Mouse (Mus musculus): Measurements from ENCODE around the gene N6amt1. TPM values are rescaled to one million over a fixed set of nuclear protein-coding genes. Genes with fewer than 3 reads are reported as not detected.

Gene N6amt1
- 27.1 and 30.2 TPM in 2 replicates for polyA plus RNA-seq (2015; fragmentation: Nextera tagmentation; extraction: Ambion mirVana)

DNA sequence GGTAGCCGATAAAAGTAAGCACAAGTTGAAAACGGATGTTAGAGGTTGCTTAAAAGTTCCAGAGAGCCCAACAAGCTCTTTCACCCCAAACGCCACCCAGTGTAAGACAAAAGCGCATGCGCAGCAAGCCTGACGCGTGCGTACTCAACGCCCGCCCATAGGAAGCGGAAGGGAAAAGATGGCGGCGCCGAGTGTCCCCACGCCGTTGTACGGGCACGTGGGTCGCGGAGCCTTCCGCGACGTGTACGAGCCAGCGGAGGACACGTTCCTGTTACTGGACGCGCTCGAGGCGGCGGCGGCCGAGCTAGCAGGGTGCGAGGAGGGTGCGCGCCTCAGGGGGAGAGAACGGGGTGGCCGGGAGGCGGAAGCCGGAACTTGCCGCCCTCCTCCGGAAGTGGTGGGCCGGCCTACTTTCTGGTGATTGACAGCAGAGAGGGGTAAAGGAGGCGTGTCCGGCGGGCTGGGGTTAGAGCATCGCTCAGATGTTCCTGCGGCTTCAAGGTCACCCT, at the start of gene N6amt1:
N6amt1 (plus strand) TSS at position 111 of the 509 bp plus-strand sequence.
- Histone ChIP-seq H3K4me1 (0 out of 2 replicates have a peak, but pooled peaks cover 5% of the 10 kb centered on the region), H3K36me3 (peaks cover 20% of the 10 kb centered on the region), H3K4me3 (peak within 1 kb of the TSS; percentile 81), H3K27ac (peak within 1 kb of the TSS; percentile 94), H3K4me2 (peak within 1 kb of the TSS; percentile 60), H3K9ac (peak within 1 kb of the TSS; percentile 85), H3K27me3 (no peaks in the 10 kb centered on the region), H3K9me3 (no peaks in the 10 kb centered on the region)
- ATAC-seq (ENCODE audit: insufficient number of reproducible peaks, insufficient read depth, low FRiP score, low TSS enrichment, low read depth): peak; percentile 98
- under 1% methylated on average over 48 of the region's 48 CpGs for WGBS

DNA sequence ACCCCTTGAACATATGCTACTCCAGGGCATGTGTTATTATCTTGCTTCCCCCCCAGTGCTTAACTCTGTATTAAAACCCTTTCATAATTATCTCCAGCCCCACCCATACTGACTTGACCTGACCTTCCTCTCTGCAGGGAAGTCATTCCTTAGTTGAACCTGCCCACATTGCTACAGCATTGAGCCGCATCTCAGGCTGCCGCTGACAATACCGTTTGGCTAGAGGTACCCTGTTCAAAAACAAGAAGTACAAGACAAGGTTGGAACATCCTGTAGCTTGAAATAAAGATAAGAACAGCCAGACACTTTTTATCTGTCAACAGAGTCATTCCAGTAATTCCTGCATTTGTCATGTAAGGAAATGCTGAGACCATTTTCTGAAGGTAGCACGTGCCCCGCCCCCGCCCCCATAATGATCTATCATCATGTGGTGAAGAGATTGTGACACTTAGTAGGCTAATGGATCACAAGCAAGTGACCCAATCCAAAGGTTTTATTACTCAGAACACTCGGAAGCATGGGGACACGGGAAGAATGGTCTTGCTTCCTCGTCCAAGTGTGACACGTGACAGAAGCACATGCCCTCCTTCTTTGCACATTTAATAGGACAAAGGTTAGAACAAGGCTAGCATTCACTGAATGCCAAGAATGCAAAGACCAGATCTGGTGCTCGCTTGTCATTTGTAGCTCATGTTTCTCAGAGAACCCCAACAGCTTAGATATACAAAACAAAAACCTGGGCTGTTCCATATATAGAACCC, 48.6 kb upstream of the N6amt1 start:
- Histone ChIP-seq H3K27ac (no peak overlapping the region), H3K9me3 (no peaks in the 10 kb centered on the region), H3K9ac (no peak overlapping the region), H3K4me2 (no peak overlapping the region), H3K27me3 (no peaks in the 10 kb centered on the region), H3K4me3 (no peak overlapping the region), H3K4me1 (peaks cover 7% of the 10 kb centered on the region; the same call in 1 of the 2 replicates), H3K36me3 (no peaks in the 10 kb centered on the region)
- WGBS: 86% methylated on average over 11 of the region's 11 CpGs
- no peak for ATAC-seq (ENCODE audit: insufficient number of reproducible peaks, insufficient read depth, low FRiP score, low TSS enrichment, low read depth)

DNA sequence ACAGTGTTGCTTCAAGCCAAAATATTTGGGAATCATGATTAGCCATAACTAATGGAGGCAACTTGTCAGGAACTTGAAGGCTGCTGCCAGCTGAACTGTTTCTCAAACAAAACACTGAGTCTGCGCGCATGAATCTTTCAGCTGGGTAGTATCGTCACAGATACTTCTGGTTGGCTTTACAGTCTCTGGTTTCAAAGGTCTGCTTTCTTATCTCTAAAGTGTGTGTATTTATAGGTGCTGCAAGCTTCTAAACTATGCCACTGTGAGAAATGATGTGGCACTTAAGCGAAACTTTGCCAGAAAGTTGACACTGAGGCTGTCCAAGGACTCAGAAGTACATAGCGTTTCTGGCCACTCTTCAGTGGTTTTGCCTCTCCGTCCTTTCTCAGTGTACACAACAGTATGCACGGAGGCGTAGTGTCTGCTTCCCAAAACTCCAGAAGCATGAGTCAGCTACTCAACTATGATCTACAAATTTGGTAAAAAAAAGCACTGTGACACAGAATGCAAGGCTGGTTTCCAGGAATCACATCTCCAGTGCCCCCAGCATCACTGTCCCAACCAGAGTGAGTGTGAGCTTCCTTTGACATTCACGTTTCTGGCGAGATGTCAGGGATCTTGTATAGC, 46.8 kb upstream of the N6amt1 start:
- no peaks in the 10 kb centered on the region for H3K27me3 ChIP-seq
- WGBS: 58% methylated on average over 10 of the region's 10 CpGs

DNA sequence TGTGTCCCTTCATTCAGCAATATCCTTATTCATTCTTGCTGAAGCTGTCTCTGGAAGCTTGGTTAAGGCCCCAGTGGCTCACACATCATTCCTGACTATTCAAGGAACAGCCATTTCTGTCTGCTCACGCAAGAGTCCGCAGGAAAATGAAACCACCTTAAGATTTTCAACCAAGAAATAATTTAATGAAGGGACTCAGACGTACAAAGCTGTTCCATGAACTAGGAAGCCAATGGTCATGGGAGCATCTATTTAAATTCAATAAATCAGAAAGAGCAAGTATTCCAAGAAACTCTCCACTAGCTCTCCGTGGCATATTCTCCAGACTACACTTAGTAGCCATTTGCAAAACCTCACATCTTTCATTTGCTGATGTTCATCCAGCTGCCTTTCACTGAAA, 43.3 kb upstream of the N6amt1 start:
- peaks cover 7% of the 10 kb centered on the region; the same call in 1 of the 2 replicates for H3K4me1 ChIP-seq
- H3K9ac ChIP-seq: no peak overlapping the region
- H3K27me3 ChIP-seq: no peaks in the 10 kb centered on the region
- no peak for ATAC-seq (ENCODE audit: insufficient number of reproducible peaks, insufficient read depth, low FRiP score, low TSS enrichment, low read depth)
- H3K36me3 ChIP-seq: no peaks in the 10 kb centered on the region
- no peaks in the 10 kb centered on the region for H3K9me3 ChIP-seq
- H3K4me3 ChIP-seq: no peak overlapping the region
- no peak overlapping the region for H3K27ac ChIP-seq
- no peak overlapping the region for H3K4me2 ChIP-seq
- WGBS: 90% methylated on average over 4 of the region's 4 CpGs

More for the DNA sequence above, 46.8 kb upstream of the N6amt1 start:
- no peak for ATAC-seq (ENCODE audit: insufficient number of reproducible peaks, insufficient read depth, low FRiP score, low TSS enrichment, low read depth)
- H3K9ac ChIP-seq: no peak overlapping the region
- no peak overlapping the region for H3K4me3 ChIP-seq
- H3K36me3 ChIP-seq: no peaks in the 10 kb centered on the region
- H3K4me2 ChIP-seq: no peak overlapping the region
- no peak overlapping the region for H3K27ac ChIP-seq
- no peaks in the 10 kb centered on the region for H3K9me3 ChIP-seq
- peaks cover 7% of the 10 kb centered on the region; the same call in 1 of the 2 replicates for H3K4me1 ChIP-seq

DNA sequence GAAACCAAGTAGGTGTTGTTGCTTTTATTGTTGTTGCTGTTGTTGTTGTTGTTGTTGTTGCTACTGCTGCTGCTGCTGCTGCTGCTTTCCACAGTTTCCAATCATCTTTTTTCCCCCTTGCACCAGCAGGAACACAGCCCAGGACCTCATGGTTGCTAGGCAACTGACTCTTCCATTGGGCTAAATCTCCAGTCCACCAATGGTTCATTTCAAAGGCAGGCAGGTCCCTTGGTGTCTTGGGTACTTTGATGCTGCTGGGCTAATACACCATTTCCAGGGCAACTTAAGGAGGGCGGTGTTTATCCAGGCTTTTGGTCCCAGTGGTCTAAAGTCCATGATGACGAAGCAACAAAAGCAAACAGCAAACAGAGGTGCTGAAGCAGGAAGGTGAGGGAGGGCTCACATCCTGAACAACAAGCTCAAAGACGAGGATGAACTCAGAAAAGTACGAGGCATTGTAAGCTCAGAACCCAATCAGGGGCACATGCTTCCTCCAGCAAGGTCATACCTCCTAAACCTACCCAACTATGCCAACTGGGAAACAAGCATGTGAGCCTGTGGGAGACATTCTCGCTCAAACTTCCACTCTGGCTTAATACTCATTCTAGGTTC, 35.7 kb upstream of the N6amt1 start:
- H3K27ac ChIP-seq: no peak overlapping the region
- H3K4me3 ChIP-seq: no peak overlapping the region
- H3K4me2 ChIP-seq: no peak overlapping the region
- no peak for ATAC-seq (ENCODE audit: insufficient number of reproducible peaks, insufficient read depth, low FRiP score, low TSS enrichment, low read depth)
- no peaks in the 10 kb centered on the region for H3K9me3 ChIP-seq
- no peak overlapping the region for H3K9ac ChIP-seq
- H3K27me3 ChIP-seq: no peaks in the 10 kb centered on the region
- WGBS: 76% methylated on average over 5 of the region's 5 CpGs
- peaks cover 18% of the 10 kb centered on the region for H3K4me1 ChIP-seq
- no peaks in the 10 kb centered on the region for H3K36me3 ChIP-seq

- ATAC-seq (ENCODE audit: insufficient number of reproducible peaks, insufficient read depth, low FRiP score, low TSS enrichment, low read depth): no peak
- no peaks in the 10 kb centered on the region for H3K27me3 ChIP-seq
- H3K36me3 ChIP-seq: no peaks in the 10 kb centered on the region
- no peaks in the 10 kb centered on the region for H3K9me3 ChIP-seq
- no peak overlapping the region for H3K4me3 ChIP-seq
- peaks cover 18% of the 10 kb centered on the region for H3K4me1 ChIP-seq
- no peak overlapping the region for H3K9ac ChIP-seq
- WGBS: 32% methylated on average over 5 of the region's 5 CpGs
- no peak overlapping the region for H3K4me2 ChIP-seq
- no peak overlapping the region for H3K27ac ChIP-seq
These were observed 35.0 kb upstream of the N6amt1 start for GRCm38 (mm10) chr16:87318998-87319397.

- Histone ChIP-seq H3K4me3 (no peak overlapping the region), H3K36me3 (no peaks in the 10 kb centered on the region), H3K9ac (no peak overlapping the region), H3K4me2 (no peak overlapping the region), H3K27ac (peak overlapping the region; percentile 18; the same call in 1 of the 2 replicates), H3K9me3 (no peaks in the 10 kb centered on the region), H3K4me1 (peaks cover 18% of the 10 kb centered on the region), H3K27me3 (no peaks in the 10 kb centered on the region)
- 36% methylated on average over 5 of the region's 5 CpGs for WGBS
- no peak for ATAC-seq (ENCODE audit: insufficient number of reproducible peaks, insufficient read depth, low FRiP score, low TSS enrichment, low read depth)
These were observed 34.3 kb upstream of the N6amt1 start for GRCm38 (mm10) chr16:87319541-87320251.

GRCm38 (mm10) chr16:87320252-87320555, 33.8 kb upstream of the N6amt1 start:
- Histone ChIP-seq H3K9me3 (no peaks in the 10 kb centered on the region), H3K9ac (no peak overlapping the region), H3K4me3 (no peak overlapping the region), H3K27me3 (no peaks in the 10 kb centered on the region), H3K36me3 (no peaks in the 10 kb centered on the region), H3K4me2 (no peak overlapping the region), H3K27ac (peak overlapping the region; percentile 18; the same call in 1 of the 2 replicates), H3K4me1 (peaks cover 18% of the 10 kb centered on the region)
- 35% methylated on average over 2 of the region's 2 CpGs for WGBS
- ATAC-seq (ENCODE audit: insufficient number of reproducible peaks, insufficient read depth, low FRiP score, low TSS enrichment, low read depth): no peak

GRCm38 (mm10) chr16:87324571-87324970, 29.4 kb upstream of the N6amt1 start:
- Histone ChIP-seq H3K4me3 (no peak overlapping the region), H3K9ac (no peak overlapping the region), H3K4me2 (no peak overlapping the region), H3K27ac (no peak overlapping the region), H3K27me3 (no peaks in the 10 kb centered on the region), H3K4me1 (peaks cover 10% of the 10 kb centered on the region), H3K36me3 (no peaks in the 10 kb centered on the region), H3K9me3 (no peaks in the 10 kb centered on the region)
- no peak for ATAC-seq (ENCODE audit: insufficient number of reproducible peaks, insufficient read depth, low FRiP score, low TSS enrichment, low read depth)
- WGBS: 53% methylated on average over 5 of the region's 5 CpGs

DNA sequence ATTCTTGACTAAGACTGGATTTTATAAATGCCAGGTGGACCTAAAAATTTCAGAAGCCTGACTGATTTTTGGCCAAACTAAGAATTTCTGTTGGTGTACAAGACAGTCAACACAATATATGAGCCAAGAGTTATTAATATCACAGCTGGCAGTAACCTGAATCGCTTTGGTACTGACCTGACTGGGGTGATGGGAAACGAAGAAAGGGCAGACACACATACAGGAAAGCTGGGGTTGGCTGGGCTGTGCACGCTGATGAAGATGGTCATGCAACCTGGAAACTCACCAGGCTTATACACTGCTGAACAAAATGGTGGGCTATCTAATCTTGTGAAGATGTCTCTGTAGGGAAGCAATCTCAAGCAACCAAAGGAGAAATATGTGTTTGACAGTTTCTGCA, 24.0 kb upstream of the N6amt1 start:
- 92% methylated on average over 3 of the region's 3 CpGs for WGBS

GRCm38 (mm10) chr16:87334756-87335155, 19.2 kb upstream of the N6amt1 start:
- no peak for ATAC-seq (ENCODE audit: insufficient number of reproducible peaks, insufficient read depth, low FRiP score, low TSS enrichment, low read depth)
- H3K27me3 ChIP-seq: no peaks in the 10 kb centered on the region

More for the DNA sequence above, 24.0 kb upstream of the N6amt1 start:
- Histone ChIP-seq H3K27me3 (no peaks in the 10 kb centered on the region), H3K9me3 (no peaks in the 10 kb centered on the region), H3K36me3 (no peaks in the 10 kb centered on the region), H3K27ac (no peak overlapping the region), H3K4me1 (no peaks in the 10 kb centered on the region), H3K4me3 (no peak overlapping the region), H3K4me2 (no peak overlapping the region), H3K9ac (no peak overlapping the region)
- ATAC-seq (ENCODE audit: insufficient number of reproducible peaks, insufficient read depth, low FRiP score, low TSS enrichment, low read depth): no peak

More at GRCm38 (mm10) chr16:87334756-87335155, 19.2 kb upstream of the N6amt1 start:
- H3K9me3 ChIP-seq: no peaks in the 10 kb centered on the region
- no peak overlapping the region for H3K4me2 ChIP-seq
- no peak overlapping the region for H3K27ac ChIP-seq
- no peak overlapping the region for H3K9ac ChIP-seq
- WGBS: 89% methylated on average over 3 of the region's 3 CpGs
- H3K36me3 ChIP-seq: no peaks in the 10 kb centered on the region
- H3K4me3 ChIP-seq: no peak overlapping the region
- H3K4me1 ChIP-seq: no peaks in the 10 kb centered on the region
